Mouse (Mus musculus) fat pad, adult 2 months (tissue): Measurements from ENCODE around the gene Zfp653.

Source experiments
- DNase-seq: peaks from one replicate; pipeline ENCODE4 v3.0.0-alpha.2; 2011; ENCODE audit warnings: low read depth, low spot score; ENCODE audit errors: extremely low read depth

Zfp653 gene

GRCm38 (mm10) chr9:22069881-22070553 is 1.2 kb downstream of the Zfp653 start:
- no peak for DNase-seq

GRCm38 (mm10) chr9:22067195-22067594 is 4.0 kb downstream of the Zfp653 start:
- no peak for DNase-seq

GRCm38 (mm10) chr9:22066433-22066832 is 4.7 kb downstream of the Zfp653 start:
- no peak for DNase-seq

GRCm38 (mm10) chr9:22065642-22066041 is 5.5 kb downstream of the Zfp653 start:
- DNase-seq, result no peak

GRCm38 (mm10) chr9:22064341-22064740 is 6.8 kb downstream of the Zfp653 start:
- no peak for DNase-seq

- no peak for DNase-seq
Measured at GRCm38 (mm10) chr9:22061339-22061738, 9.8 kb downstream of the Zfp653 start.

- DNase-seq, result no peak
Measured at GRCm38 (mm10) chr9:22058011-22058424, 13.2 kb downstream of the Zfp653 start.

GRCm38 (mm10) chr9:22057031-22057517 is 14.1 kb downstream of the Zfp653 start:
- no peak for DNase-seq

- no peak for DNase-seq
Measured at GRCm38 (mm10) chr9:22056303-22056910, 14.8 kb downstream of the Zfp653 start.

- no peak for DNase-seq
Measured at GRCm38 (mm10) chr9:22055713-22056112, 15.5 kb downstream of the Zfp653 start.

- DNase-seq, result no peak
Measured at GRCm38 (mm10) chr9:22054411-22055076, 16.6 kb downstream of the Zfp653 start.

- DNase-seq, result no peak
Measured at GRCm38 (mm10) chr9:22053657-22054056, 17.5 kb downstream of the Zfp653 start.

GRCm38 (mm10) chr9:22051958-22052254 is 19.3 kb downstream of the Zfp653 start, which contains the start of gene Elavl3:
Gene Elavl3, minus strand, starts transcription at chr9:22052023.
- no peak for DNase-seq

GRCm38 (mm10) chr9:22051161-22051957 is 19.8 kb downstream of the Zfp653 start:
- DNase-seq, result no peak

- DNase-seq, result no peak
Measured at GRCm38 (mm10) chr9:22050351-22050889, 20.8 kb downstream of the Zfp653 start.

GRCm38 (mm10) chr9:22049721-22050270 is 21.4 kb downstream of the Zfp653 start:
- no peak for DNase-seq

- no peak for DNase-seq
Measured at GRCm38 (mm10) chr9:22049315-22049714, 21.9 kb downstream of the Zfp653 start.

GRCm38 (mm10) chr9:22047329-22047728 is 23.8 kb downstream of the Zfp653 start:
- DNase-seq, result no peak

GRCm38 (mm10) chr9:22041832-22042231 is 29.3 kb downstream of the Zfp653 start:
- no peak for DNase-seq

GRCm38 (mm10) chr9:22037826-22038225 is 33.4 kb downstream of the Zfp653 start:
- no peak for DNase-seq
